Mouse (Mus musculus) naive thymus-derived CD4-positive, alpha-beta T cell, adult 5 months (primary cell): Measurements from ENCODE around the gene Aifm1. TPM values are rescaled to one million over a fixed set of nuclear protein-coding genes. Genes with fewer than 3 reads are reported as not detected.

Experiments used
- polyA plus RNA-seq: library from polyadenylated mRNA; unstranded; fragments of 100-300 nt; shearing (Covaris generic); gene quantifications from one replicate; pipeline ENCODE4 v1.2.1, GENCODE M21; 2017

Aifm1 gene
- polyA plus RNA-seq: 28.2 TPM

GRCm38 (mm10) chrX:48513166-48513807, at the start of gene Aifm1:
Gene Aifm1, minus strand, starts transcription at chrX:48513563.

GRCm38 (mm10) chrX:48518808-48519548, 5.6 kb upstream of the Aifm1 start, which contains the start of gene Rab33a:
Gene Rab33a, plus strand, starts transcription at chrX:48519285.

GRCm38 (mm10) chrX:48462754-48463507, 50.4 kb downstream of the Aifm1 start, which contains the start of gene Elf4:
Gene Elf4, minus strand, starts transcription at chrX:48463132.

Other genes starting within 250 kb of the Aifm1 start
- 3.1 TPM for gene Bcorl1, start 172.2 kb downstream of the Aifm1 start, polyA plus RNA-seq
- 64.1 TPM for gene Elf4, start 50.4 kb downstream of the Aifm1 start, polyA plus RNA-seq
- gene Rab33a, start 5.7 kb upstream of the Aifm1 start, polyA plus RNA-seq: 0.30 TPM
- gene Zfp280c, start 80.9 kb upstream of the Aifm1 start, polyA plus RNA-seq: 12.7 TPM
- 2.9 TPM for gene Slc25a14, start 109.8 kb upstream of the Aifm1 start, polyA plus RNA-seq
- not detected for gene Gpr119, start 160.9 kb upstream of the Aifm1 start, polyA plus RNA-seq
- gene Rbmx2, start 181.4 kb upstream of the Aifm1 start, polyA plus RNA-seq: 12.2 TPM